Mouse (Mus musculus): Measurements from ENCODE around the gene Cntn1.

GRCm38 (mm10) chr15:92166266-92166665, 115.3 kb downstream of the Cntn1 start:
- TF ChIP-seq CTCF (conservative IDR thresholded peaks at IDR 0.05; ENCODE audit: insufficient read depth, insufficient read length, low read depth, low read length) (no peak), POLR2A (IDR thresholded peaks at IDR 0.05; ENCODE audit: low read depth, low read length) (no peak)

All from kidney, adult 2 months (tissue).